In the genomic region with DNA sequence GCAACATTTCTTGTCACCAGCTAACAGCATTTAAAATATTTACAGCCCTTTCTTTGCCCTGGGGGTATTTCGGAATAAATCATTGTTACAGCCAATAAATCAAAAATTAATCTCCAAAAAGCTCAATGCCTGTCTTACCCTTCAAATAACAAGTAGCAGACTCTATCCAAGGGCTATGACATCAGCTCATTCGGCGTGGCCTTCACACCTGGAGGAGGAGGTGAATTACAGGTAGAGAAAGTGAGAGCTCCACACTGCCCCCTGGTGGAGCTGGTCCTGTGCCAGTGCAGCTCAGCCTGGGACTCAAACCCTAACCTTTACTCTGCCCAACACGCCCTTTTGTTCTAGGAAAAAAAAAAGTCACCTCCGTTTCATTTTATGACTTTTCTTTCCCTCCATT, we compare ENCODE assay signal across 10 mouse cellular contexts. TPM values are rescaled to one million over a fixed set of nuclear protein-coding genes. Genes with fewer than 3 reads are reported as not detected.
DNase-seq lines count a peak whose midpoint lies in the region; ATAC-seq lines count a peak whose summit lies in the region.
"Had no signal": no experiment of that assay in that cellular context is flagged by ENCODE, and none has a peak within 500 bp of the region (broad histone marks: within the 10 kb centered on the region; RNA-seq: fewer than 3 reads in every experiment).

No protein-coding gene starts in this region.

- H3K9ac ChIP-seq in embryonic facial prominence, embryonic 11.5 days (replicated peaks; ENCODE audit: low read length), result no peak overlapping the region
- no peak overlapping the region for H3K9ac ChIP-seq in forebrain, embryonic 16.5 days (replicated peaks; ENCODE audit: low read depth, low read length)
- H3K9ac ChIP-seq: liver, embryonic 13.5 days had no signal

- no peak for ATAC-seq in embryonic facial prominence, embryonic 11.5 days (replicated peaks; ENCODE audit: insufficient number of reproducible peaks, low FRiP score, low TSS enrichment, low read depth)
- no peak for ATAC-seq in forebrain, embryonic 16.5 days
- ATAC-seq in erythroid progenitor cell, adult 5-6 weeks (replicated peaks; ENCODE audit: low FRiP score, poor library complexity, severe bottlenecking), result no peak

- WGBS in embryonic facial prominence, embryonic 11.5 days, result 34% methylated on average over 5 of the region's 5 CpGs
- 30% methylated on average over 5 of the region's 5 CpGs for WGBS in forebrain, embryonic 16.5 days

- peak; percentile 12 to 36 for DNase-seq in heart, postnatal 14 days
- no peak for DNase-seq in heart, postnatal 25 days (ENCODE audit: low spot score)
- peak; percentile 6 for DNase-seq in 416B (ENCODE audit: low read depth)
- peak; percentile 51 for DNase-seq in adrenal gland, postnatal 10 days
- peak; percentile 47 for DNase-seq in embryonic facial prominence, embryonic 11.5 days (ENCODE audit: low spot score)
- peak; percentile 31 to 35 for DNase-seq in lung, postnatal 4 days
- DNase-seq: liver, embryonic 13.5 days had no signal

- H3K4me1 ChIP-seq in embryonic facial prominence, embryonic 11.5 days (ENCODE audit: control insufficient read depth, insufficient read depth, low read length), result no peaks in the 10 kb centered on the region
- H3K4me1 ChIP-seq in forebrain, embryonic 16.5 days (replicated peaks; ENCODE audit: control insufficient read depth, insufficient read depth, low read length), result peaks cover 13% of the 10 kb centered on the region
- H3K4me1 ChIP-seq: liver, embryonic 13.5 days had no signal

- H3K27ac ChIP-seq in embryonic facial prominence, embryonic 11.5 days (replicated peaks; ENCODE audit: low read depth, low read length), result no peak overlapping the region
- H3K27ac ChIP-seq in forebrain, embryonic 16.5 days (ENCODE audit: low read length), result no peak overlapping the region
- H3K27ac ChIP-seq: liver, embryonic 13.5 days had no signal

- H3K27me3 ChIP-seq in embryonic facial prominence, embryonic 11.5 days (ENCODE audit: control insufficient read depth, insufficient read depth, low read length), result no peaks in the 10 kb centered on the region
- H3K27me3 ChIP-seq in forebrain, embryonic 16.5 days (replicated peaks; ENCODE audit: control insufficient read depth, insufficient read depth, low read length), result no peaks in the 10 kb centered on the region
- H3K27me3 ChIP-seq: liver, embryonic 13.5 days had no signal

- intact Hi-C loops in heart, postnatal 14 days (cut with DNase I), result no loop called here
- intact Hi-C loops in heart, postnatal 25 days (cut with DNase I), result no loop called here

- no peak overlapping the region for H3K4me2 ChIP-seq in embryonic facial prominence, embryonic 11.5 days (ENCODE audit: low read depth, low read length)
- H3K4me2 ChIP-seq in forebrain, embryonic 16.5 days (ENCODE audit: low read length), result no peak overlapping the region
- H3K4me2 ChIP-seq: liver, embryonic 13.5 days had no signal

- no peak overlapping the region for H3K4me3 ChIP-seq in embryonic facial prominence, embryonic 11.5 days (ENCODE audit: low read depth, low read length)
- H3K4me3 ChIP-seq in forebrain, embryonic 16.5 days (replicated peaks; ENCODE audit: low read length), result no peak overlapping the region
- H3K4me3 ChIP-seq: liver, embryonic 13.5 days had no signal

- H3K9me3 ChIP-seq in embryonic facial prominence, embryonic 11.5 days (replicated peaks; ENCODE audit: control insufficient read depth, low read length), result no peaks in the 10 kb centered on the region
- H3K9me3 ChIP-seq in forebrain, embryonic 16.5 days (ENCODE audit: control insufficient read depth, low read length), result no peaks in the 10 kb centered on the region
- H3K9me3 ChIP-seq: liver, embryonic 13.5 days had no signal

- H3K36me3 ChIP-seq in embryonic facial prominence, embryonic 11.5 days (replicated peaks; ENCODE audit: control insufficient read depth, insufficient read depth, low read depth, low read length), result no peaks in the 10 kb centered on the region
- no peaks in the 10 kb centered on the region for H3K36me3 ChIP-seq in forebrain, embryonic 16.5 days (ENCODE audit: control insufficient read depth, insufficient read depth)
- H3K36me3 ChIP-seq: liver, embryonic 13.5 days had no signal

RNA-seq across cellular contexts. Expression of a gene that starts 29.8 kb away (rescaled TPM):
- total RNA-seq in heart, postnatal 14 days (2021), result under 1 TPM; 0.41 to 0.53 TPM
- under 1 TPM; 0.20 to 0.34 TPM for total RNA-seq in heart, postnatal 25 days (2021)
- 1 to 10 TPM; 4.0 to 7.2 TPM for total RNA-seq in adrenal gland, postnatal 10 days (2021)
- polyA plus RNA-seq in embryonic facial prominence, embryonic 11.5 days (2014; fragmentation: Nextera tagmentation; extraction: Ambion mirVana), result 3.6 and 5.5 TPM in 2 replicates
- polyA plus RNA-seq in forebrain, embryonic 16.5 days (2015; fragmentation: Nextera tagmentation; extraction: Ambion mirVana), result 49.3 and 61.8 TPM in 2 replicates
- not detected in 2 replicates for total RNA-seq in erythroid progenitor cell, adult 5-6 weeks (2015; ENCODE audit: low replicate concordance)
- not detected in 2 replicates for total RNA-seq in erythroid progenitor cell, adult 5-6 weeks (2017; ENCODE audit: low replicate concordance)
- total RNA-seq: common myeloid progenitor, adult 5-6 weeks had no signal
